Comparison of ENCODE assay signal across 13 mouse cellular contexts in genomic region chr12:80646377-80646776, GRCm38 (mm10). TPM values are rescaled to one million over a fixed set of nuclear protein-coding genes. Genes with fewer than 3 reads are reported as not detected.
A peak's percentile ranks its signal among the peaks of the same experiment; 100 is the strongest.
DNase-seq lines count a peak whose midpoint lies in the region; ATAC-seq and TF ChIP-seq lines count a peak whose summit lies in the region.
"Had no signal": no experiment of that assay in that cellular context is flagged by ENCODE, and none has a peak within 500 bp of the region (broad histone marks: within the 10 kb centered on the region; RNA-seq: fewer than 3 reads in every experiment).

No protein-coding gene starts in this region.

- H3K4me2 ChIP-seq in hindbrain, embryonic 12.5 days (replicated peaks) = peak overlapping the region; percentile 88
- H3K4me2 ChIP-seq in CH12.LX (ENCODE audit: insufficient read depth, low read depth, poor library complexity, severe bottlenecking) = peak overlapping the region; percentile 99
- H3K4me2 ChIP-seq in forebrain, postnatal 0 days (ENCODE audit: low read depth) = peak overlapping the region; percentile 74
- peak overlapping the region; percentile 94 for H3K4me2 ChIP-seq in liver, embryonic 16.5 days (ENCODE audit: low read depth, low read length)

- H3K9ac ChIP-seq in hindbrain, embryonic 12.5 days = 0 out of 2 replicates have a peak overlapping the region, but pooled peaks have one; percentile 36
- H3K9ac ChIP-seq in CH12.LX (ENCODE audit: insufficient read depth, low read depth) = 0 out of 2 replicates have a peak overlapping the region, but pooled peaks have one; percentile 40
- H3K9ac ChIP-seq in forebrain, postnatal 0 days = no peak overlapping the region
- H3K9ac ChIP-seq in liver, embryonic 16.5 days (ENCODE audit: low read depth, low read length) = no peak overlapping the region

- no peak for TF ChIP-seq POLR2A in CH12.LX (IDR thresholded peaks at IDR 0.05; ENCODE audit: low read depth, low read length)

- in situ Hi-C loops in CH12.LX (cut with MboI; ENCODE audit: low pct_ligation_motif_present, low pct_unique_long_range_greater_than_20kb, low sequenced_read_pairs) = no loop called here

- no peak for TF ChIP-seq RAD21 in CH12.LX (IDR thresholded peaks at IDR 0.05; ENCODE audit: low read depth, low read length)

- no peak for DNase-seq in hindbrain, embryonic 10.5 days (ENCODE audit: low spot score)
- no peak for DNase-seq in CH12.LX (ENCODE audit: extremely low read depth)
- DNase-seq in forebrain, postnatal 0 days = no peak
- no peak for DNase-seq in natural killer cell, adult 2 months (ENCODE audit: low spot score in 2 of 2)
- no peak for DNase-seq in right cerebral cortex, postnatal 25 days
- DNase-seq in B cell, adult 2 months = no peak
- DNase-seq: adrenal gland, postnatal 14 days; kidney, postnatal 10 days; lung, postnatal 4 days; right cerebral cortex, adult 18-20 months had no signal

- H3K4me3 ChIP-seq in hindbrain, embryonic 12.5 days = no peak overlapping the region
- no peak overlapping the region for H3K4me3 ChIP-seq in hindbrain, embryonic 10.5 days
- H3K4me3 ChIP-seq in CH12.LX (replicated peaks in 1 of 3; ENCODE audit: low read depth in 2 of 3, low read length in 2 of 3, poor library complexity in 1 of 3) = no peak overlapping the region
- no peak overlapping the region for H3K4me3 ChIP-seq in forebrain, postnatal 0 days (ENCODE audit: low read depth, low read length)
- H3K4me3 ChIP-seq in liver, embryonic 16.5 days (ENCODE audit: low read depth, low read length) = 0 out of 2 replicates have a peak overlapping the region, but pooled peaks have one; percentile 5

- peaks cover 31% of the 10 kb centered on the region for H3K4me1 ChIP-seq in hindbrain, embryonic 12.5 days
- H3K4me1 ChIP-seq in hindbrain, embryonic 10.5 days (replicated peaks) = peaks cover 41% of the 10 kb centered on the region
- H3K4me1 ChIP-seq in CH12.LX (ENCODE audit: control insufficient read depth in 1 of 2, insufficient read depth in 2 of 2) = peaks cover 3 to 43% of the 10 kb centered on the region in 2 experiments; a peak in 3 of 4 replicates
- H3K4me1 ChIP-seq in forebrain, postnatal 0 days (ENCODE audit: insufficient read depth) = peaks cover 28% of the 10 kb centered on the region
- peaks cover 31% of the 10 kb centered on the region for H3K4me1 ChIP-seq in liver, embryonic 16.5 days (ENCODE audit: control insufficient read depth, low read depth, low read length)

- H3K27me3 ChIP-seq in hindbrain, embryonic 12.5 days = no peaks in the 10 kb centered on the region
- no peaks in the 10 kb centered on the region for H3K27me3 ChIP-seq in hindbrain, embryonic 10.5 days (ENCODE audit: insufficient read depth, poor library complexity, severe bottlenecking)
- no peaks in the 10 kb centered on the region for H3K27me3 ChIP-seq in CH12.LX (replicated peaks)
- H3K27me3 ChIP-seq in forebrain, postnatal 0 days (ENCODE audit: insufficient read depth, low read length) = no peaks in the 10 kb centered on the region
- no peaks in the 10 kb centered on the region for H3K27me3 ChIP-seq in liver, embryonic 16.5 days (ENCODE audit: control insufficient read depth, insufficient read depth, low read depth, low read length)

- no peak for ATAC-seq in hindbrain, embryonic 12.5 days (ENCODE audit: low FRiP score)
- no peak for ATAC-seq in forebrain, postnatal 0 days
- ATAC-seq in liver, embryonic 16.5 days (ENCODE audit: low read depth) = no peak

- TF ChIP-seq EP300 in CH12.LX (IDR thresholded peaks at IDR 0.05; ENCODE audit: low read length) = no peak

- dilution Hi-C loops in CH12.LX (cut with MboI; ENCODE audit: extremely low pct_ligation_motif_present, extremely low pct_unique_long_range_greater_than_20kb, low sequenced_read_pairs) = no loop called here

- TF ChIP-seq CTCF in CH12.LX (conservative IDR thresholded peaks at IDR 0.05 in 1 of 2, IDR thresholded peaks at IDR 0.05 in 1 of 2; ENCODE audit: low read depth in 2 of 2, low read length in 2 of 2) = no peak
- TF ChIP-seq CTCF in forebrain, postnatal 0 days (IDR thresholded peaks at IDR 0.05; ENCODE audit: low read depth) = no peak

- no peaks in the 10 kb centered on the region for H3K9me3 ChIP-seq in hindbrain, embryonic 12.5 days (replicated peaks)
- H3K9me3 ChIP-seq in hindbrain, embryonic 10.5 days = no peaks in the 10 kb centered on the region
- no peaks in the 10 kb centered on the region for H3K9me3 ChIP-seq in CH12.LX (replicated peaks; ENCODE audit: low read length)
- no peaks in the 10 kb centered on the region for H3K9me3 ChIP-seq in forebrain, postnatal 0 days (ENCODE audit: low read length)
- no peaks in the 10 kb centered on the region for H3K9me3 ChIP-seq in liver, embryonic 16.5 days (replicated peaks; ENCODE audit: control insufficient read depth, low read length)

- no peak overlapping the region for H3K27ac ChIP-seq in hindbrain, embryonic 12.5 days
- no peak overlapping the region for H3K27ac ChIP-seq in hindbrain, embryonic 10.5 days
- no peak overlapping the region for H3K27ac ChIP-seq in CH12.LX (ENCODE audit: insufficient read depth, low read depth)
- H3K27ac ChIP-seq in forebrain, postnatal 0 days (ENCODE audit: low read depth, low read length) = no peak overlapping the region
- no peak overlapping the region for H3K27ac ChIP-seq in liver, embryonic 16.5 days (ENCODE audit: low read length)

- 96% methylated on average over 3 of the region's 3 CpGs for WGBS in hindbrain, embryonic 12.5 days
- 96% methylated on average over 3 of the region's 3 CpGs for WGBS in hindbrain, embryonic 10.5 days
- 93% methylated on average over 3 of the region's 3 CpGs for WGBS in forebrain, postnatal 0 days
- 75% methylated on average over 3 of the region's 3 CpGs for WGBS in liver, embryonic 16.5 days (ENCODE audit: insufficient replicate concordance)

- peaks cover 54% of the 10 kb centered on the region for H3K79me2 ChIP-seq in CH12.LX (replicated peaks; ENCODE audit: control insufficient read depth, extremely low read depth, insufficient read depth, poor library complexity, severe bottlenecking)

- H3K36me3 ChIP-seq in hindbrain, embryonic 12.5 days = 0 out of 2 replicates have a peak, but pooled peaks cover 11% of the 10 kb centered on the region
- peaks cover 34% of the 10 kb centered on the region for H3K36me3 ChIP-seq in hindbrain, embryonic 10.5 days
- peaks cover 9 to 38% of the 10 kb centered on the region in 2 experiments for H3K36me3 ChIP-seq in CH12.LX (replicated peaks in 1 of 2; ENCODE audit: control insufficient read depth in 1 of 2, insufficient read depth in 1 of 2, low read length in 1 of 2)
- H3K36me3 ChIP-seq in forebrain, postnatal 0 days (ENCODE audit: insufficient read depth) = no peaks in the 10 kb centered on the region; the same call in 1 of the 2 replicates
- no peaks in the 10 kb centered on the region for H3K36me3 ChIP-seq in liver, embryonic 16.5 days (ENCODE audit: control insufficient read depth, insufficient read depth)

TF ChIP-seq in CH12.LX, 34 proteins besides CTCF, POLR2A, EP300 and RAD21 (continues in another document):
- no peak for TF ChIP-seq HCFC1 (IDR thresholded peaks at IDR 0.05; ENCODE audit: low read depth, low read length)
- no peak for TF ChIP-seq TBP (conservative IDR thresholded peaks at IDR 0.05; ENCODE audit: low read depth, low read length)
- TF ChIP-seq JUN (IDR thresholded peaks at IDR 0.05; ENCODE audit: insufficient read depth, low read depth, low read length) = no peak
- TF ChIP-seq POLR2AphosphoS2 (IDR thresholded peaks at IDR 0.05; ENCODE audit: low read depth, low read length) = no peak
- no peak for TF ChIP-seq IRF4 (IDR thresholded peaks at IDR 0.05; ENCODE audit: low read depth, low read length)
- TF ChIP-seq BHLHE40 (IDR thresholded peaks at IDR 0.05; ENCODE audit: low read depth, low read length) = no peak
- TF ChIP-seq MXI1 (IDR thresholded peaks at IDR 0.05; ENCODE audit: low read depth, low read length) = no peak
- TF ChIP-seq RCOR1 (conservative IDR thresholded peaks at IDR 0.05; ENCODE audit: low read depth, low read length) = no peak
- TF ChIP-seq JUND (conservative IDR thresholded peaks at IDR 0.05; ENCODE audit: low read depth, low read length) = no peak
- no peak for TF ChIP-seq USF1 (IDR thresholded peaks at IDR 0.05; ENCODE audit: low read depth, low read length)
- TF ChIP-seq MYC (IDR thresholded peaks at IDR 0.05; ENCODE audit: low read depth, low read length) = no peak
- no peak for TF ChIP-seq MAZ (IDR thresholded peaks at IDR 0.05; ENCODE audit: low read depth, low read length)

RNA-seq across cellular contexts. Expression of gene Erh, which starts 2.2 kb away (rescaled TPM):
- polyA plus RNA-seq in hindbrain, embryonic 12.5 days (2016; fragmentation: Nextera tagmentation; extraction: Ambion mirVana) = 259 and 299 TPM in 2 replicates
- polyA plus RNA-seq in hindbrain, embryonic 10.5 days (2016; fragmentation: Nextera tagmentation; extraction: Ambion mirVana) = 467 and 523 TPM in 2 replicates
- total RNA-seq in CH12.LX (2012; rRNA removed) (227 and 298 TPM in 2 replicates), CH12.LX (2014; rRNA removed) (306 and 315 TPM in 2 replicates)
- 229 and 306 TPM in 2 replicates for polyA plus RNA-seq in CH12.LX (2012; ENCODE audit: insufficient read length, low read depth)
- 85.6 and 106 TPM in 2 replicates for total RNA-seq in forebrain, postnatal 0 days (2014; rRNA removed)
- polyA plus RNA-seq in forebrain, postnatal 0 days (2015; fragmentation: Nextera tagmentation; extraction: Ambion mirVana) = 285 and 329 TPM in 2 replicates
- 88.5 and 101 TPM in 2 replicates for polyA plus RNA-seq in liver, embryonic 16.5 days (2015; fragmentation: Nextera tagmentation; extraction: Ambion mirVana)

RNA-seq across cellular contexts. Expression of gene Slc39a9, which starts 2.7 kb away (rescaled TPM):
- polyA plus RNA-seq in hindbrain, embryonic 12.5 days (2016; fragmentation: Nextera tagmentation; extraction: Ambion mirVana) = 29.0 and 30.1 TPM in 2 replicates
- polyA plus RNA-seq in hindbrain, embryonic 10.5 days (2016; fragmentation: Nextera tagmentation; extraction: Ambion mirVana) = 24.4 and 26.0 TPM in 2 replicates
- total RNA-seq in CH12.LX (2012; rRNA removed) (8.0 and 8.7 TPM in 2 replicates), CH12.LX (2014; rRNA removed) (7.8 and 9.1 TPM in 2 replicates)
- 17.1 and 22.5 TPM in 2 replicates for polyA plus RNA-seq in CH12.LX (2012; ENCODE audit: insufficient read length, low read depth)
- 14.0 and 19.4 TPM in 2 replicates for total RNA-seq in forebrain, postnatal 0 days (2014; rRNA removed)
- polyA plus RNA-seq in forebrain, postnatal 0 days (2015; fragmentation: Nextera tagmentation; extraction: Ambion mirVana) = 15.0 and 20.7 TPM in 2 replicates
- polyA plus RNA-seq in liver, embryonic 16.5 days (2015; fragmentation: Nextera tagmentation; extraction: Ambion mirVana) = 12.4 and 14.6 TPM in 2 replicates

RNA-seq across cellular contexts. Expression of gene Plekhd1, which starts 46.0 kb away (rescaled TPM):
- polyA plus RNA-seq in hindbrain, embryonic 12.5 days (2016; fragmentation: Nextera tagmentation; extraction: Ambion mirVana) = 1.7 and 2.0 TPM in 2 replicates
- polyA plus RNA-seq in hindbrain, embryonic 10.5 days (2016; fragmentation: Nextera tagmentation; extraction: Ambion mirVana) = 0.80 and 1.5 TPM in 2 replicates
- total RNA-seq in CH12.LX (2012; rRNA removed) (0.08 TPM in 1 of 2 replicates, not detected in the other), CH12.LX (2014; rRNA removed) (not detected in 2 replicates)
- polyA plus RNA-seq in CH12.LX (2012; ENCODE audit: insufficient read length, low read depth) = 0.34 TPM in 1 of 2 replicates, not detected in the other
- total RNA-seq in forebrain, postnatal 0 days (2014; rRNA removed) = 0.77 and 1.1 TPM in 2 replicates
- 0.70 and 1.3 TPM in 2 replicates for polyA plus RNA-seq in forebrain, postnatal 0 days (2015; fragmentation: Nextera tagmentation; extraction: Ambion mirVana)
- polyA plus RNA-seq in liver, embryonic 16.5 days (2015; fragmentation: Nextera tagmentation; extraction: Ambion mirVana) = 0.18 and 0.35 TPM in 2 replicates
- total RNA-seq: adrenal gland, postnatal 14 days; common myeloid progenitor, adult 5-6 weeks had no signal

Comparison
In these comparisons a context has a peak if more than half of its experiments do, and no peak if none do; other contexts are left out.
1. H3K9ac ChIP-seq: peak in hindbrain, embryonic 12.5 days (single experiment) and CH12.LX (single experiment); none in forebrain, postnatal 0 days (single experiment) and liver, embryonic 16.5 days (single experiment).
2. Peak in every context shown above with its lines, with median percentiles within 50 percentile points of each other: H3K4me2 ChIP-seq.